Mouse (Mus musculus) ES-Bruce4 (cell line): ENCODE results near the gene Taok1.

Experiments
- CTCF ChIP-seq: IDR thresholded peaks from one replicate; pipeline ENCODE4 v1.8.1; 2011; ENCODE audit warnings: low read depth, low read length
- POLR2A ChIP-seq: IDR thresholded peaks from one replicate; pipeline ENCODE4 v1.8.1; 2011; ENCODE audit warnings: low read length; ENCODE audit not compliant: insufficient read depth

DNA sequence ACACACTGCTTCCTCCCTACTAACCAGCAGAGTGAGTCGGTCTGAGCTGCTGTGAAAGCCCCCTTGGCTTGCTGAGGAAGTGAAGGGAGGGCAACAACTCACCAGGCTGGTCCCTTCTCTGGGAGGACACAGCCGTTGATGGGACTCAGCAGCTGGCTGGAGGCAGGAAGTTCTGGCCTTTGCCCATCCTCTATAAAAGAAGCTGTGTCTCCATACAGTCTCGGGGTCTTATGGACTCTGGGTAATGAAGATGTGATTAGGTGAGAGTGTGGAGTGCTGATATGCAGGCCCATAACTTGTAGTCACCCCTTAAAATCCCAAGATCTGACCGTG is 113.3 kb downstream of the Taok1 start:
- TF ChIP-seq CTCF (no peak), POLR2A (no peak)
